Mouse (Mus musculus): ENCODE results near the gene Psen2.

GRCm38 (mm10) chr1:180208370-180208769, 54.9 kb downstream of the Psen2 start:
- TF ChIP-seq CTCF (IDR thresholded peaks at IDR 0.05; ENCODE audit: low read depth, low read length), result no peak
- TF ChIP-seq GATA1 (IDR thresholded peaks at IDR 0.05; ENCODE audit: borderline replicate concordance, low read length), result no peak

All from G1E (cell line).